Mouse (Mus musculus): ENCODE data around the gene Zmynd10.

The Zmynd10 gene

GRCm38 (mm10) chr9:107580501-107581317 lies 33.6 kb downstream of the Zmynd10 start, which contains the start of gene Hyal3:
Gene Hyal3, plus strand, starts transcription at chr9:107580818.
- DNase-seq, result peak; percentile 93

DNA sequence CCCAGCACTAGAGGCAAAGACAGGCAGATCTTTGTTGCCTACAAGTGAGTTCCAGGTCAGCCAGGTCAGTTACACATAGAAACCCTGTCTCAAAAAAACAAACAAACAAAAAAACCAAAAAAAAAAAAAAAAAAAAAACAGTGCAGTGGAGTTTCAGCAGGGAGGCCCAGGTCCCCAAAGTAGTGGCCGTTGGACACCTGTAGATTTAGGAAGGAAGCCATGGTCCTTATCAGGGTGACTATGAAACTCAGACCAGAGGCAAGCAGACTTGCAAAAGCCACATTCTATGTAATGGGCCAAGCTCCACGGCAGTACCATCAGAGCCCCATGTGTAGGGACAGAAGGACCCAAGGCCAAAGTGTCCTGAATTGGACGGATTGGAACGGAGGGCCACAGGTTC lies 34.5 kb downstream of the Zmynd10 start:
- no peak for DNase-seq

- DNase-seq, result no peak
Measured at GRCm38 (mm10) chr9:107582509-107583062, 35.5 kb downstream of the Zmynd10 start.

- no peak for DNase-seq
Measured at GRCm38 (mm10) chr9:107583174-107583573, 36.1 kb downstream of the Zmynd10 start.

- DNase-seq, result no peak
Measured at GRCm38 (mm10) chr9:107586504-107586903, 39.4 kb downstream of the Zmynd10 start.

GRCm38 (mm10) chr9:107586974-107587832 lies 40.1 kb downstream of the Zmynd10 start, which contains the start of gene Ifrd2:
Gene Ifrd2, plus strand, starts transcription at chr9:107587642.
- peak; percentile 100 for DNase-seq

GRCm38 (mm10) chr9:107587833-107588639 lies 40.9 kb downstream of the Zmynd10 start:
- DNase-seq, result no peak

GRCm38 (mm10) chr9:107590058-107590772 lies 43.1 kb downstream of the Zmynd10 start:
- DNase-seq, result no peak

DNA sequence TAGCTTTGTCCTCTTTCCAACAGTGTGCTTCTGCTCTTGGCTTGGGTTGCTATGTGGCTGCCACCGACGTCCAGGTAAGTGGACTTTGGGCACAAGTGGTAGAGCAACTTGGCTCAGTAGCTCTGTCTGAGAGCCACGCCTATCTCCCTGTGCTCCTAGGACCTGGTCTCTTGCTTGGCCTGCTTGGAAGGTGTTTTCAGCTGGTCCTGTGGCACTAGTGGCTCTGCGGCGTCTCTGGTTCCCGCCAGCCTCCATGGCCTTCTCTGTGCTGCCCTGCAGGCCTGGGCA lies 43.6 kb downstream of the Zmynd10 start:
- DNase-seq, result no peak

DNA sequence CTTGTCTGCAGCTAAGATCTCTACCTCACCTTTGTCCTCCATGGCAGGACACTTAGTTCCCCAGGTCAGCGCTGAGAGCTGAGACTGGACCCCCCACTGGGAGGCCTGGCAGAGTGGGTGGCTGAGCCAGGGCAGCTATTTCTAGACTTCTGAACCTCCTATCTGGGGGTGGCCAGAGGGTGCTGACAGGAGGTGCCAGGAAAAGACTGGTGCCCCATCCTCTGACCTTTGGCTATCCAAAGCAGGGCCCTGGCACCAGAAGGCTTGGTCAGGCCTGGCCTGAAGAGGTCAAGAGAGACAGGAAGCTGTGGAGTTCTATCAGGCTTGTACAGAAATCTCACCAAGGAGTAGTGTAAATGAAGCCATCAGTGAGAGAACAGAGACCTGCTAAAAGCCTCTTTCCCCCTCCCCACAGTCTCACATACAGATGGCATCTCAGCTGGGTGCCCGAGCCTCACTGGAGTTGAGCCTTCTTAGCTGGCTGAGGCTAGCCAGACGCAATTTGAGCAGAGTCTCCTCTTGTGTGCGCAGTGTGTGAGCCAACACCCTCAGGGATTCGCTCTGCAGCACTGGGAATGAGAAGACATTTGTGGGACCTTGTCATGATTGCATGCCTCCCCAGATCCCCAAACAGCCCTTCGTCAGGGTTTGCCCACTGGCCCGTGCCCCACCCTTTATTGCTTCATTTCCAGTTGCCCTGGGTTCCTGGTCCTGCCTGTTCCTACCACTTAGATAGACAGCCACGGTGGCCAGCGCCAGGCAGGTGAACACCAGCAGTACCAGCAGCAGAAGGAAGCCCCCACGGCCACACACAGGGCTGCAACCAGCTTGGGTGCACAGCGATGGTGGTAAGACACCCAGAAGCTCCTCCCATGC lies 46.2 kb downstream of the Zmynd10 start:
- DNase-seq, result no peak

GRCm38 (mm10) chr9:107594281-107595062 lies 47.4 kb downstream of the Zmynd10 start:
- DNase-seq, result no peak

- DNase-seq, result no peak
Measured at GRCm38 (mm10) chr9:107596619-107597569, 49.8 kb downstream of the Zmynd10 start.

- DNase-seq, result no peak
Measured at GRCm38 (mm10) chr9:107598385-107598784, 51.3 kb downstream of the Zmynd10 start.

DNA sequence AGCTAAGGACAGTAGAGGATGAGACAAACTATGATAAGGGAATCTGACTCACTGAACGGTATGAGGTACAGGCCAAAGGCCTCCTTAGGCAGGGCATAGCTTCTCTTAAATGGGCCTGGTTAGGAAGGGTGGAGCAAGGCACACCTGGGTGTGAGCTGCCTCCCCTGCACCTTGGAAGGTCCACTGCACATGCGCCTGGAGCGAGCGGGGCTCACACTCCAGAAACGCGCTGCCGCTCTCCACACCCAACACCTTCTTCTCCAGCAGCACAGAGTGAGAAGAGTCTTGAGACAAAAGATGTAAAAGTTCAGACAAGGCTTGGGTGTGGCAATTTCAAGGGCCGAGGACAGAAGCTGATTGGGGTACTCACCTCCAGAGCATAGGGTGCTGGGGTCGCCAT lies 52.3 kb downstream of the Zmynd10 start:
- no peak for DNase-seq

GRCm38 (mm10) chr9:107599842-107600241 lies 52.7 kb downstream of the Zmynd10 start:
- DNase-seq, result peak; percentile 41

DNA sequence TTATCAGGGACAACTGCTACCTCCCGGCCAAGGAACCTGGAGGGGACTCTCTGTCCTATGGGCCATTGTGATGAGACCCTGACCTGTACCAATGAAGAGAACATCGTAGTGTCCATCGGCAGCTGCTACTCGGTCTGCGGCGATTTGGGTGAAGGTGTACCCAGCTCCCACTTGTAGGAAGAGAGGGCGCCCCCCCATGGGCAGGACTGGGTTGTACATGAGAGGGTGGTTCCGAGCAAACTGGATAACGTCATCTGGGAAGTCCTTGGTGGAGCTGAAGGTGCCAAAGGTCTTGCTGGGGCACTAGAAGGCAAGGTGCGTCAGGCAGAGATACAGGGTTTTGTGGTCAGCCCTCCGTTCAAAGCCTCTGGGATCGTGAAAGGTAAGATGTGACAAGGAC lies 53.6 kb downstream of the Zmynd10 start:
- no peak for DNase-seq

All from right cerebral cortex, adult 18-20 months (tissue).